Mouse (Mus musculus) embryonic facial prominence, embryonic 14.5 days (tissue): ENCODE data around the gene Ccr3. TPM values are rescaled to one million over a fixed set of nuclear protein-coding genes. Genes with fewer than 3 reads are reported as not detected.
"Not testable (repeated sequence)": the region's sequence is repeated elsewhere in the genome, so short reads cannot be mapped to it uniquely, and the experiment has no call there.

Experiments
- ATAC-seq: fragments of 200-750 bp; cut with Nextera tagmentation; 2 replicates; pipeline ENCODE4 v1.8.0; 2017; ENCODE audit warnings: low read depth, moderate number of reproducible peaks, moderate TSS enrichment
- DNase-seq: peaks from one replicate; pipeline ENCODE4 v3.0.0-alpha.2; 2015; ENCODE audit warnings: low spot score
- H3K27ac ChIP-seq: fragments of 300-500 bp; sonication (generic); replicated peaks from 2 replicates; pipeline ENCODE4 v1.5.1; 2014; ENCODE audit warnings: low read depth, mild to moderate bottlenecking, low read length, moderate library complexity
- H3K27me3 ChIP-seq: fragments of 300-500 bp; sonication (generic); replicated peaks from 2 replicates; pipeline ENCODE4 v1.6.1; 2014; ENCODE audit warnings: low read length; ENCODE audit not compliant: control insufficient read depth, insufficient read depth
- H3K36me3 ChIP-seq: fragments of 300-500 bp; sonication (generic); 2 replicates; pipeline ENCODE4 v1.6.1; 2014; ENCODE audit warnings: low read length, mixed read lengths; ENCODE audit not compliant: control insufficient read depth, insufficient read depth
- H3K4me1 ChIP-seq: fragments of 300-500 bp; sonication (generic); 2 replicates; pipeline ENCODE4 v1.6.1; 2014; ENCODE audit warnings: antibody characterized with exemption, low read length; ENCODE audit not compliant: control insufficient read depth, insufficient read depth
- H3K4me2 ChIP-seq: fragments of 300-500 bp; sonication (generic); 2 replicates; pipeline ENCODE4 v1.6.1; 2014; ENCODE audit warnings: low read depth, mild to moderate bottlenecking, low read length, moderate library complexity, mixed read lengths
- H3K4me3 ChIP-seq: fragments of 300-500 bp; sonication (generic); 2 replicates; pipeline ENCODE4 v1.5.1; 2014; ENCODE audit warnings: low read depth, mild to moderate bottlenecking, low read length
- H3K9ac ChIP-seq: fragments of 300-500 bp; sonication (generic); 2 replicates; pipeline ENCODE4 v1.6.1; 2014; ENCODE audit warnings: low read depth, mild to moderate bottlenecking, low read length, moderate library complexity, mixed read lengths
- H3K9me3 ChIP-seq: fragments of 300-500 bp; sonication (generic); 2 replicates; pipeline ENCODE4 v1.6.1; 2016; ENCODE audit warnings: low read length; ENCODE audit not compliant: control insufficient read depth
- WGBS: fragments of 180-500 bp; shearing (Covaris S2); extraction: QIAGEN DNeasy Blood & Tissue Kit; methylation state at CpG from one replicate; pipeline ENCODE4 v1.1.7; 2014; 5-methylcytosine and 5-hydroxymethylcytosine counted together
- polyA plus RNA-seq: library from polyadenylated mRNA; unstranded; fragments of >200 nt; fragmentation: Nextera tagmentation; extraction: Ambion mirVana; gene quantifications from 2 replicates; pipeline ENCODE4 v1.2.1, GENCODE M21; 2014

Ccr3 gene
- polyA plus RNA-seq, 1 experiment from 2014 or later = 0.28 TPM

DNA sequence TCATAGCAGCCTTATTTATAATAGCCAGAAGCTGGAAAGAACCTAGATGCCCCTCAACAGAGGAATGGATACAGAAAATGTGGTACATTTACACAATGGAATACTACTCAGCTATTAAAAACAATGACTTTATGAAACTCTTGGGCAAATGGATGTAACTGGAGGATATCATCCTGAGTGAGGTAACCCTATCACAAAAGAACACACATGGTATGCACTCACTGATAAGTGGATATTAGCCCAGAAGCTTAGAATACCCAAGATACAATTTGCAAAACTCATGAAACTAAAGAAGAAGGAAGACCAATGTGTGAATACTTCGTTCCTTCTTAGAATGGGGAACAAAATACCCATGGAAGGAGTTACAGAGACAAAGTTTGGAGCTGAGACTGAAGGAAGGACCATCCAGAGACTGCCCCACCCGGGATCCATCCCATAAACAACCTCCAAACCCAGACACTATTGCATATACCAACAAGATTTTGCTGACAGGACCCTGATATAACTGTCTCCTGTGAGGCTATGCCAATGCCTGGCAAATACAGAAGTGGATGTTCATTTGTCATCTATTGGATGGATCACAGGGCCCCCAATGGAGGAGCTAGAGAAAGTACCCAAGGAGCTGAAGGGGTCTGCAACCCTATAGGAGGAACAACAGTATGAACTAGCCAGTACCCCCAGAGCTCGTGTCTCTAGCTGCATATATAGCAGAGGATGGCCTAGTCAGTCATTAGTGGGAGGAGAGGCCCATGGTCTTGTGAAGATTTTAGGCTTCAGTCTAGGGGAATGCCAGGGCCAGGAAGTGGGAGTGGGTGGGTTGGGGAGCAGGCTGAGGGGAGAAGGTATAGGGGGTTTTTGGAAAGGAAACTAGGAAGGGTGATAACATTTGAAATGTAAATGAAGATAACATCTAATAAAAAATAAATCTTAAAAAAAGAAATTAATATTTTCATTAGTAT, 40.0 kb downstream of the Ccr3 start:
- H3K4me1 ChIP-seq, ATAC-seq: not testable (repeated sequence)

DNA sequence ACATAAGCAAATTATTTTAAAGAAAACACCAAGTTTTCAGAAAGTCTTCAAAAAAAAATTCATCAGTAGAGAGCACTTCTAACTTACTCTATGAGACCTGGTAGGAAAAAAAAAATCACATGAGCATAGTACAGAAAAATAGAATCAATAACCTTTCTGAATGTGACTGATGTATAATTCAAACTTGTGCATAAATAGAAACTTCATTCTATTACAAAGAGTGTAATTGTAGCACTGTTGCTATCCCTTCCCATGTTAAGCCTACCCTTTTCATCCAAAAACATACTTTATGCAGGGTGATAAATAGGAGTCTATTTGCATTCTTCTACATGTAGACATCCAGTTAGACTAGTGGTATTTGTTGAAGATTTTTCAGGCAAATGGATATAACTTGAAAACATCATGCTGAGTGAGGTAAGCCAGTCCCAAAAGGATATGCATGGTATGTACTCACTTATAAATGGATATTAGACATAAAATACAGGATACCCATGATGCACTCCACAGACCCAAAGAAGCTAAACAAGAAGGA, 44.9 kb downstream of the Ccr3 start:
- no peak overlapping the region for H3K9ac ChIP-seq
- no peak overlapping the region for H3K4me2 ChIP-seq
- ATAC-seq (no peak), DNase-seq (no peak)
- no peaks in the 10 kb centered on the region for H3K27me3 ChIP-seq
- H3K36me3 ChIP-seq = no peaks in the 10 kb centered on the region
- no peak overlapping the region for H3K4me3 ChIP-seq
- no peaks in the 10 kb centered on the region for H3K9me3 ChIP-seq
- no peaks in the 10 kb centered on the region for H3K4me1 ChIP-seq
- H3K27ac ChIP-seq = no peak overlapping the region

More for the DNA sequence above, 40.0 kb downstream of the Ccr3 start:
- H3K27ac ChIP-seq, H3K4me2 ChIP-seq, H3K27me3 ChIP-seq, H3K9ac ChIP-seq, H3K4me3 ChIP-seq, DNase-seq, H3K36me3 ChIP-seq, H3K9me3 ChIP-seq: not testable (repeated sequence)
- 47% methylated on average over 3 of the region's 3 CpGs for WGBS

DNA sequence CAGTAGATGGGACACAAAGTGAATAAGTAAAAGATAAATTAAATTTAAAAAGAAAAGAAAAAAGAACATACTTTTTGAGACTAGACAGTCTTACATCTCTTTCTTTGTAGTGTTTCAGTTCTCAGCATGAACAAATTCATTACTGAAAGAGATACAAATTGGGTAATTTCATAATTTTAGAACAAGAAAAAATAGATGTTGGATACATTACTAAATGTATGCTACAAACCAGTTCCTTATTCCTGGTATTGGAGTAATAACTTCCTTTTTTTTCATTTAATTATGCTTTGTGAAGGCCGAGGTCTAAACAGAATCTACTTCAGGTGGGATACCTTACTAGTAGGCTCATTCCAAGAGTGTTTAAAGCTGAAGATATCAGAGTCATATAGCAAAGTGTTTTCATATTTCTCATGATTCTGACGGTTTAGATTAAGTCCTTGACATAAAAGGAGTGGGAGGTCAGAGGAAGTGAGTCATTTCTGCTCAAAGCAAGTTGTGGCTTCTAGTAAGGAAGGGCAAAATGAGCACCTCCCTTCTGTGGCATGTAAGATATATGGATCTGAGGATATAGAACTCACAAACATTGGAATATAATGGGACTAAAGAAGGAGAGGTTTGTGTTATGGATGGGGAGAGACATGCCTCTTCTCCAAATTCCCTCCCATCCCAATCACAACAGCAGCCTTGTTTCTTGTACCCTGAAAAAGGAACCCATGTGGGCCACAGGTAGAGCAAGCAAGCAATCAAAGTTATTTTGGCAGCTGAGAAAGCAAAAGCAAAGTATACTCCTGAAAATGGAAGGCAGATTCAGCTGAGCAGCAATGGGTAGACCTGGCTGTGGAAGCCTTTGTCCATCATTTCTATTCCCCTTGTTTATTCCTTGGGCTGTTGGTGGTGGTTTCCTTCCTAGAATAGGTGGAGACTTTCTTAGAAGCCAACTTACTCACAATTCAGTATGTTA, 46.6 kb downstream of the Ccr3 start:
- Histone ChIP-seq H3K4me1 (no peaks in the 10 kb centered on the region), H3K9ac (no peak overlapping the region), H3K4me2 (no peak overlapping the region), H3K9me3 (no peaks in the 10 kb centered on the region), H3K27ac (no peak overlapping the region), H3K4me3 (no peak overlapping the region), H3K27me3 (no peaks in the 10 kb centered on the region), H3K36me3 (no peaks in the 10 kb centered on the region)
- ATAC-seq (no peak), DNase-seq (no peak)
- WGBS = 63% methylated on average over 2 of the region's 2 CpGs

DNA sequence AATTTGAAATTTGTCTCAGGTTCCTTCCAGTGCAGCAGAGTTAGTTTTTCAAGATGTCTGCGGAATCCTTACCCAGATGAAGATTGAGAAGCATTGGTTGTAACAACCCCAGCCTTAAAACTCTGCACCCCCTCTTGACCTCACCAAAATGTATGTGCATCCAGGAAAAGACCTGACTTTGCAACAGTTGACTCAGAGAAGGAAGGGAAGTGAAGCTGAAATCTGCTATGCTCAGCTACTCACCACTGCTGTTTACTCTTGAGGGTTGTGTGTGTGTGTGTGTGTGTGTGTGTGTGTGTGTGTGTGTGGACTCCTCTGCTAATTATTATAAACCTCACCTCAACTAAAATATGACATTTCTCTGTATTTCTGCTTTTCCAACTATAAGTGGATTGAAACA, 49.7 kb downstream of the Ccr3 start:
- H3K27me3 ChIP-seq = no peaks in the 10 kb centered on the region
- no peak overlapping the region for H3K4me3 ChIP-seq
- H3K9ac ChIP-seq = no peak overlapping the region
- ATAC-seq (no peak), DNase-seq (no peak)
- no peaks in the 10 kb centered on the region for H3K36me3 ChIP-seq
- H3K4me1 ChIP-seq = no peaks in the 10 kb centered on the region
- H3K4me2 ChIP-seq = no peak overlapping the region
- 62% methylated on average over 1 of the region's 1 CpGs for WGBS
- H3K27ac ChIP-seq = no peak overlapping the region
- H3K9me3 ChIP-seq = no peaks in the 10 kb centered on the region

DNA sequence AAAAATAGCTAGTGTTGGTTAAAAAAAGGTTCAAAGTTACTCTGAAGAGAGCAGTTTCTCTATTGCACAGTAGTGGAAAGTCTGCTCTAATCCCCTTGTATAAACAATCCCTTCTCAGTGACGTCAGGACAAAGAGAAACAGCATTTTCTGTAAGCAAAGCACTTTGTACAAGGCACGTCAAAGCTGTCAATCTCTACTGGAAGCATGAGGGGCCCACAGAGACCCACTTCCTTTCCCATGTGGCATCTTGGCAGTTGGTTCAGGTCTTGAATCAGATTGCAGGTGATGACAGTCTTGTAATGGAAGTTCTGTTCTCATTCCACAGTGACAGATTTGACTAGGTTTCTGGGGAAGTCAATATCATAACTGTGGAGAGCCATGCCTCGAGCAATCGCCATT, 58.0 kb downstream of the Ccr3 start:
- Histone ChIP-seq H3K36me3 (no peaks in the 10 kb centered on the region), H3K4me1 (no peaks in the 10 kb centered on the region), H3K27me3 (no peaks in the 10 kb centered on the region), H3K9me3 (no peaks in the 10 kb centered on the region), H3K27ac (no peak overlapping the region), H3K4me2 (no peak overlapping the region), H3K4me3 (no peak overlapping the region), H3K9ac (no peak overlapping the region)
- no peak for ATAC-seq
- no peak for DNase-seq
- 58% methylated on average over 4 of the region's 4 CpGs for whole genome bisulfite sequencing

DNA sequence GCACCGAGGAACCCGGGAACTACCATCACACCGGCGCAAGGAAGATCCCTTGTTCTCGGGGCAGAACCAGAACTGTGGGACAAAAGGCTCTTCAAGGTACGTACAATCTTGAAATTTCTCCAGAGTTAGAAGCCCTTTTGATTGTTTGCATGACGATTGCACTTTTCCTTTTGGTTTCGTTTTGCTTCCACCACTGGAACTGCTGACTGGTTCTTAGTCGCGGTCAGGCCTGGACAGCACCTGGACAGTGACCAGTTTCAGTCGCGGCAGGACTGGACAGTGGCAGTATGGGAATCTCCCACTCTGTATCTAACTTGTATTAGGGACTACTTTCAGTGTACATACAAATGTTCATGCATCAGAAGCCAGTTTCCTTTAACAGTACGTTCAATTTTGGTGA, 58.7 kb downstream of the Ccr3 start:
- DNase-seq, H3K27ac ChIP-seq, H3K36me3 ChIP-seq, H3K27me3 ChIP-seq, ATAC-seq, H3K4me3 ChIP-seq, H3K4me1 ChIP-seq, H3K9me3 ChIP-seq, H3K9ac ChIP-seq, H3K4me2 ChIP-seq: not testable (repeated sequence)
- WGBS = 93% methylated on average over 12 of the region's 13 CpGs

Other genes starting within 250 kb of the Ccr3 start
- gene Cxcr6, start 215.5 kb upstream of the Ccr3 start, polyA plus RNA-seq = 0.11 and 0.67 TPM in 2 replicates
- gene Fyco1, start 170.1 kb upstream of the Ccr3 start, polyA plus RNA-seq = 12.1 and 15.1 TPM in 2 replicates
- 0.06 TPM in 1 of 2 replicates, not detected in the other for gene Xcr1, start 159.9 kb upstream of the Ccr3 start, polyA plus RNA-seq
- 4.7 and 5.0 TPM in 2 replicates for gene Ccr1, start 53.3 kb upstream of the Ccr3 start, polyA plus RNA-seq
- gene Ccr1l1, start 43.6 kb upstream of the Ccr3 start, polyA plus RNA-seq = not detected in 2 replicates
- gene Ccr2, start 80.0 kb downstream of the Ccr3 start, polyA plus RNA-seq = 3.8 and 4.7 TPM in 2 replicates
- 1.1 and 1.3 TPM in 2 replicates for gene Ccr5, start 99.6 kb downstream of the Ccr3 start, polyA plus RNA-seq